Mouse (Mus musculus): ENCODE data around the gene Jph2. TPM values are rescaled to one million over a fixed set of nuclear protein-coding genes. Genes with fewer than 3 reads are reported as not detected.
"Not testable (repeated sequence)": the region's sequence is repeated elsewhere in the genome, so short reads cannot be mapped to it uniquely, and the experiment has no call there.

Gene Jph2
- polyA plus RNA-seq, 1 experiment from 2014 or later: 0.31 TPM

DNA sequence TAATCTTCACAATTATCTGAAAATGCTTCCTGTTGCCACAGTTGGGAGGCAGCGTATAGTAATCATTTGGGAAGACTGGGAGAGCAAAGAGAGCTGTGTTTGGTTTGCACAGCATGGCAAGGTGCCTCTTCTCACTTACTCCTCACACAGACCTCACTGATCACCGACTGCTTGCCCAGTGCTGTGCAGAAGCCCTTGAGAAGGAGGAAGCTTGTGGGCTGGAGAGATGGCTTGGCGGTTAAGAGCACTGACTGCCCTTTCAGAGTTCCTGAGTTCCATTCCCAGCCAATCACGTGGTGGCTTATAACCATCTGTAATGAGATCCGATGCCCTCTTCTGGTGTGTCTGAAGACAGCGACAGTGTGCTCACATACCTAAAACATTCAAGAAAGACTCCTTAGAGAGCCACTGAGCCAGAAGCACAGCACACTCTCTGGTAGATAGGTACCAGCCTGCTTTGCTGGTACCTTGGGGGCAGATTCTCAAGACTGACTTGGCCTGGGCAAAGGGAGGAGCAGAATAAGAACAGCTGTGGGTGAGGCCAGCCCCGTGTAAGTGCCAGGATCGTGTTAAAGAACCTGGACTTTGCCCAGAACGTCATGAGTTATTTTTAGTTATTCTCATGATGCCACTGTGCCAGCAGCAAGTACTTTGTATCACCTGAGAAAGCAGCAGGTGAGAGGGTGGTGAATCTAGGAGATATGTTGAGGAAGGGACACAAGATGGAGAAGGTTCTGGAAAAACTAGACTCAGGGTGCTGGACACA is 25.3 kb upstream of the Jph2 start:
- Histone ChIP-seq H3K36me3 (peaks cover 6% of the 10 kb centered on the region; the same call in 1 of the 2 replicates), H3K9me3 (no peaks in the 10 kb centered on the region), H3K4me2 (replicated peaks) (no peak overlapping the region), H3K9ac (replicated peaks) (no peak overlapping the region), H3K27ac (no peak overlapping the region), H3K27me3 (no peaks in the 10 kb centered on the region), H3K4me3 (replicated peaks) (no peak overlapping the region), H3K4me1 (replicated peaks) (peaks cover 24% of the 10 kb centered on the region)
- ATAC-seq: no peak
- WGBS: 87% methylated on average over 9 of the region's 9 CpGs

GRCm38 (mm10) chr2:163420366-163420886 is 22.6 kb upstream of the Jph2 start:
- no peaks in the 10 kb centered on the region for H3K9me3 ChIP-seq
- peaks cover 32% of the 10 kb centered on the region for H3K4me1 ChIP-seq (replicated peaks)
- peak overlapping the region; percentile 98 for H3K4me3 ChIP-seq (replicated peaks)
- H3K27ac ChIP-seq: no peak overlapping the region
- ATAC-seq: no peak
- H3K4me2 ChIP-seq (replicated peaks): peak overlapping the region; percentile 79
- H3K36me3 ChIP-seq: peaks cover 6% of the 10 kb centered on the region; the same call in 1 of the 2 replicates
- H3K9ac ChIP-seq (replicated peaks): peak overlapping the region; percentile 71
- 40% methylated on average over 10 of the region's 10 CpGs for WGBS
- H3K27me3 ChIP-seq: no peaks in the 10 kb centered on the region

DNA sequence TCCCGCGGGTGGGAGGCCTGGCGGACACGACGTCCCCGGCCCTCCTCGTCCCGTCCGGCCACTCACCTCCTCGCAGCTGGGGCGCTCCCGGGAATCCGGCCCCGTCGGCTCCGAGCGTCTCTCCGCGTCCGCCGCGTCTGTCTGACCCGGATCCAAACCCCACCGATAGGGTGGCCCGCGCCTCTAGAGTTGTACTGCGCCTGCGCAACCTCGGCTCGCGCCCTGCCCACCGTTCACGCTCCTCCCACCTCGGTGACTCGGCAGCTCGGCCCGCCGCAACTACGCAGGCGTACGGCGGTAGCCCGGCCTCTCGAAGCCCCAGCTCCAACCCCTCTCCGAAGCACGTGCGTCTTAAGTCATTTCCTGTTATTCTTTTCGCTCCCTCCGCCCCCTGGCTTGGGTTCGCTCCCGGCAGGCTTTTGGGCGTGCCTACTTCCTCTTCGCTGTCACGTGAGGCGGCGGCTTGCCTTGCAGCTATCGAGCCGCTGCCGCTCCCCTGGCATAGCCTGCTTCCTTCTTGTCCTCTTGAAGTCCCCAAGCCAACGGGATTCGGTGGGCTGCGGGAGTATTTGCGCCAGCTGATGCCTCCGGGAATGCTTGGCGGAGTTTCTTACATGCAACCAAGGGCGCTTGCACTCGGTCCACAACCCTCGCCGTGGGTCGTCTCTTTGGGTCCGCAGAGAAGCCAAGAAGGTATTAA is 21.7 kb upstream of the Jph2 start:
- under 1% methylated on average over 58 of the region's 71 CpGs for WGBS
- Histone ChIP-seq H3K9me3 (no peaks in the 10 kb centered on the region), H3K4me1 (replicated peaks) (peaks cover 32% of the 10 kb centered on the region), H3K4me3 (replicated peaks) (peak overlapping the region; percentile 98), H3K4me2 (replicated peaks) (peak overlapping the region; percentile 95), H3K9ac (replicated peaks) (peak overlapping the region; percentile 91), H3K36me3 (peaks cover 9% of the 10 kb centered on the region), H3K27me3 (no peaks in the 10 kb centered on the region), H3K27ac (peak overlapping the region; percentile 86)
- ATAC-seq: peak; percentile 99

GRCm38 (mm10) chr2:163418841-163419345 is 21.1 kb upstream of the Jph2 start:
- 0% methylated on average over 49 of the region's 50 CpGs for WGBS
- no peaks in the 10 kb centered on the region for H3K9me3 ChIP-seq
- H3K4me2 ChIP-seq (replicated peaks): peak overlapping the region; percentile 95
- H3K4me1 ChIP-seq (replicated peaks): peaks cover 32% of the 10 kb centered on the region
- ATAC-seq: peak; percentile 77
- peak overlapping the region; percentile 74 for H3K27ac ChIP-seq
- no peaks in the 10 kb centered on the region for H3K27me3 ChIP-seq
- H3K9ac ChIP-seq (replicated peaks): peak overlapping the region; percentile 91
- H3K36me3 ChIP-seq: peaks cover 14% of the 10 kb centered on the region
- H3K4me3 ChIP-seq (replicated peaks): peak overlapping the region; percentile 98

GRCm38 (mm10) chr2:163417830-163418229 is 20.0 kb upstream of the Jph2 start:
- Histone ChIP-seq H3K27me3 (no peaks in the 10 kb centered on the region), H3K9me3 (no peaks in the 10 kb centered on the region), H3K27ac (no peak overlapping the region), H3K36me3 (peaks cover 15% of the 10 kb centered on the region), H3K4me1 (replicated peaks) (peaks cover 32% of the 10 kb centered on the region), H3K4me3 (replicated peaks) (peak overlapping the region; percentile 98), H3K4me2 (replicated peaks) (peak overlapping the region; percentile 95), H3K9ac (replicated peaks) (peak overlapping the region; percentile 91)
- no peak for ATAC-seq

- Histone ChIP-seq H3K27me3 (no peaks in the 10 kb centered on the region), H3K9ac (replicated peaks) (no peak overlapping the region), H3K4me1 (replicated peaks) (peaks cover 32% of the 10 kb centered on the region), H3K9me3 (no peaks in the 10 kb centered on the region), H3K4me3 (replicated peaks) (no peak overlapping the region), H3K27ac (no peak overlapping the region), H3K4me2 (replicated peaks) (no peak overlapping the region), H3K36me3 (peaks cover 19% of the 10 kb centered on the region)
- ATAC-seq: no peak
- 96% methylated on average over 6 of the region's 6 CpGs for WGBS
These were observed 19.2 kb upstream of the Jph2 start for GRCm38 (mm10) chr2:163417026-163417425.

GRCm38 (mm10) chr2:163412846-163413590 is 15.2 kb upstream of the Jph2 start:
- Histone ChIP-seq H3K4me2 (replicated peaks) (no peak overlapping the region), H3K4me3 (replicated peaks) (no peak overlapping the region), H3K9me3 (no peaks in the 10 kb centered on the region), H3K27me3 (no peaks in the 10 kb centered on the region), H3K4me1 (replicated peaks) (peaks cover 8% of the 10 kb centered on the region), H3K9ac (replicated peaks) (no peak overlapping the region), H3K36me3 (peaks cover 53% of the 10 kb centered on the region), H3K27ac (no peak overlapping the region)
- WGBS: 96% methylated on average over 9 of the region's 9 CpGs
- no peak for ATAC-seq

- peaks cover 57% of the 10 kb centered on the region for H3K36me3 ChIP-seq
- H3K9ac ChIP-seq (replicated peaks): no peak overlapping the region
- H3K27ac ChIP-seq: no peak overlapping the region
- no peak for ATAC-seq
- H3K4me2 ChIP-seq (replicated peaks): no peak overlapping the region
- no peaks in the 10 kb centered on the region for H3K9me3 ChIP-seq
- 96% methylated on average over 4 of the region's 4 CpGs for WGBS
- H3K27me3 ChIP-seq: no peaks in the 10 kb centered on the region
- H3K4me1 ChIP-seq (replicated peaks): peaks cover 2% of the 10 kb centered on the region
- H3K4me3 ChIP-seq (replicated peaks): no peak overlapping the region
These were observed 14.6 kb upstream of the Jph2 start for GRCm38 (mm10) chr2:163412419-163412818.

DNA sequence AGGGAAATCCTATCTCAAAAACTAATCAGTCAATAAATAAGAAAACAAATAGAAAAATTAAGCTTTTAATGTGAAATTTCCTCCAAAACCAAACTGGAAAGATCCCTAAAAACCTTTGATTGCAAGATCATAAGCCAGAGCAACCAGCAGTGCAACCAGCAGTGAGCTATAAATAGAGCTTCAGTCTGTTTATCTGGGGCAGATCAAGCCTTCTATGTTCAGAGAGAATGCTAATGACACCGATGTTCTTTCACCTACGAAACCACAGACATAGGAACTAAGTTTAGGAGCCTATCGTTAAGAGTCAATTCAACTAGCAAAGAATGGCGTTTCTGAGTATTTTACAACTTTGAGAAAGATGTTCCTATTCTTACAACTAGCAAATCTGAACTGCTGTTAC is 14.0 kb upstream of the Jph2 start:
- no peaks in the 10 kb centered on the region for H3K4me1 ChIP-seq (replicated peaks)
- H3K27me3 ChIP-seq: no peaks in the 10 kb centered on the region
- H3K27ac ChIP-seq: no peak overlapping the region
- 95% methylated on average over 4 of the region's 4 CpGs for WGBS
- H3K9me3 ChIP-seq: no peaks in the 10 kb centered on the region
- no peak for ATAC-seq
- H3K4me3 ChIP-seq (replicated peaks): no peak overlapping the region
- no peak overlapping the region for H3K4me2 ChIP-seq (replicated peaks)
- H3K36me3 ChIP-seq: peaks cover 63% of the 10 kb centered on the region
- no peak overlapping the region for H3K9ac ChIP-seq (replicated peaks)

DNA sequence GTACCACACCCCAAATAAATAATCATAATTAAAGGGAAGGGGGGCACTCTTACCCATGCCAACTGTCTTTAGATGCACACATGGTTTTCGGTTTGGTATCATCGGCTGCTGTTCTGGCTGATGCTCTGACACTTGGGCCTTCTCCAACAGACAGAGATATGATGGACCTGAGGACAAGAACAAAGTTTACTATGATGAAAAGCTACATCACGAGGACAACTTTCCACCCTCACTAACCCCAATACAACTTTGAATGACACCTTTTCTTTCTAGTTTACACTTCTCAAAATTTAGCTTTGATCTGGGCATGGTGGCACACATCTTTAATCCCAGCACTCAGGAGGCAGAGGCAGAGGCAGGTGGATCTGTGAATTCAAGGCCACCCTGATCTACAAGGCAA is 13.6 kb upstream of the Jph2 start:
- H3K9ac ChIP-seq (replicated peaks); H3K27me3 ChIP-seq; H3K4me3 ChIP-seq (replicated peaks); H3K27ac ChIP-seq; ATAC-seq; H3K4me1 ChIP-seq (replicated peaks); H3K9me3 ChIP-seq; H3K4me2 ChIP-seq (replicated peaks): not testable (repeated sequence)
- WGBS: 98% methylated on average over 3 of the region's 3 CpGs
- H3K36me3 ChIP-seq: peaks cover 63% of the 10 kb centered on the region

DNA sequence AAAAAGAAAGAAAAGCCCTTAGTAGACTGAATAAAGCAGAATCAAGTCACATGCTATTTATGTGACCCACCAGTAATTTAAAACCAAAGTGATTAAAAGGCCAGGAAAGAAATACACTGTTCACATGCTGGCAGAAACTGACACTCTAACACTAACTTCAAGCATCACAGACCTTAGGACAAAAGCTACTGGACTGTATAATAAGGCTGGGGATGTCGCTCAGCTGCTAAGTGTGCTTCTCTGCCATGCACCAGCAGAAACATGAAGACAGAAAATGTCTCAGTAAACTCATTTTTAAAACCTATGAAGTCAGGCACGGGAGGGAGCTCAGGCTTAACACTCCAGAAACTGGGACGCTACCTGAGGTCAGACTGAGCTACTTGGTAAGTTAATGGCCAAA is 12.4 kb upstream of the Jph2 start:
- no peak for ATAC-seq
- WGBS: 88% methylated on average over 3 of the region's 3 CpGs
- Histone ChIP-seq H3K27ac (no peak overlapping the region), H3K27me3 (no peaks in the 10 kb centered on the region), H3K4me2 (replicated peaks) (no peak overlapping the region), H3K4me1 (replicated peaks) (no peaks in the 10 kb centered on the region), H3K36me3 (peaks cover 68% of the 10 kb centered on the region), H3K4me3 (replicated peaks) (no peak overlapping the region), H3K9ac (replicated peaks) (no peak overlapping the region), H3K9me3 (no peaks in the 10 kb centered on the region)
